Mouse (Mus musculus) naive thymus-derived CD4-positive, alpha-beta T cell, adult 2 months (primary cell): Measurements from ENCODE around the gene Slc48a1.

Experiments
- DNase-seq: peaks from one replicate; pipeline ENCODE4 v3.0.0-alpha.2; 2011; ENCODE audit warnings: low read depth

Slc48a1 gene

GRCm38 (mm10) chr15:97826588-97827261, 48.4 kb downstream of the Slc48a1 start:
- peak; percentile 15 for DNase-seq

- peak; percentile 18 for DNase-seq
Measured at GRCm38 (mm10) chr15:97827401-97827800, 49.1 kb downstream of the Slc48a1 start.

- DNase-seq = peak; percentile 20
Measured at GRCm38 (mm10) chr15:97828221-97828842, 50.0 kb downstream of the Slc48a1 start.

GRCm38 (mm10) chr15:97828901-97829338, 50.6 kb downstream of the Slc48a1 start:
- DNase-seq = peak; percentile 65

GRCm38 (mm10) chr15:97829432-97829831, 51.1 kb downstream of the Slc48a1 start:
- DNase-seq = peak; percentile 28

- DNase-seq = no peak
Measured at GRCm38 (mm10) chr15:97830253-97830787, 52.0 kb downstream of the Slc48a1 start.

GRCm38 (mm10) chr15:97830788-97831241, 52.5 kb downstream of the Slc48a1 start:
- peak; percentile 52 for DNase-seq

GRCm38 (mm10) chr15:97831242-97831986, 53.1 kb downstream of the Slc48a1 start:
- DNase-seq = peak; percentile 80

- peak; percentile 26 for DNase-seq
Measured at GRCm38 (mm10) chr15:97831987-97832640, 53.8 kb downstream of the Slc48a1 start.

GRCm38 (mm10) chr15:97832764-97833479, 54.6 kb downstream of the Slc48a1 start:
- DNase-seq = peak; percentile 56

GRCm38 (mm10) chr15:97836153-97836893, 58.0 kb downstream of the Slc48a1 start:
- peak; percentile 83 for DNase-seq

GRCm38 (mm10) chr15:97836894-97837247, 58.6 kb downstream of the Slc48a1 start:
- no peak for DNase-seq

- peak; percentile 61 for DNase-seq
Measured at GRCm38 (mm10) chr15:97837491-97838061, 59.3 kb downstream of the Slc48a1 start.

GRCm38 (mm10) chr15:97838395-97838794, 60.1 kb downstream of the Slc48a1 start:
- peak; percentile 10 for DNase-seq

- no peak for DNase-seq
Measured at GRCm38 (mm10) chr15:97839012-97839411, 60.7 kb downstream of the Slc48a1 start.

GRCm38 (mm10) chr15:97839473-97839872, 61.2 kb downstream of the Slc48a1 start:
- peak; percentile 52 for DNase-seq

- no peak for DNase-seq
Measured at GRCm38 (mm10) chr15:97839991-97840455, 61.7 kb downstream of the Slc48a1 start.

- peak; percentile 22 for DNase-seq
Measured at GRCm38 (mm10) chr15:97840781-97841180, 62.5 kb downstream of the Slc48a1 start.

- DNase-seq = peak; percentile 15
Measured at GRCm38 (mm10) chr15:97841383-97841782, 63.1 kb downstream of the Slc48a1 start.

- DNase-seq = peak; percentile 60
Measured at GRCm38 (mm10) chr15:97842058-97842457, 63.7 kb downstream of the Slc48a1 start.
